Mouse (Mus musculus): ENCODE measurements at regions not wholly inside any gene's neighbourhood (a gene's known extent, or its start where the extent isn't known, plus 50 kb on each side); places are given as distances from the start of the nearest gene placed in this dataset.

DNA sequence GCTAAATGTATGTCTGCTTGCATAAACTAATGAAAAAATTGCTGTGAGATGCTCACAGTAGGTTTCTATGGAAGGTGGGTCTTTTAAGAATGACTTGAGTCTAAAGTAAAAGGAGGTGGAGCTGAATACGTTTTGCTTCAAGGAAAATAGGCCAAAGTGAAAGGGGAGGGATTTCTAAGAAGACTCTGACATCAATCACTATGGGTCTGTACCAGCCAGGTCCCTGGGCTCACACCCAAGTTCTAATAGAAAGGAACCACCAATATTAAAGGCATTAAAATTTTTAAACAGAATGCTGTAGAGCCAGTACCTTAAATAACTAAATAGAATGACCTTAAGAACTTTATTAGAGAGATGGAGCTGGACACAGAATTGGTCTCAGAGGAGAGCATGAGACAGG is 190.1 kb downstream of the Nuf2 start:
- TF ChIP-seq CTCF (IDR thresholded peaks at IDR 0.05; ENCODE audit: control insufficient read depth, insufficient read depth, insufficient read length), result no peak
- TF ChIP-seq MYOG (IDR thresholded peaks at IDR 0.05; ENCODE audit: control insufficient read depth, extremely low read depth, insufficient read length), result no peak
- no peak for TF ChIP-seq MAX (IDR thresholded peaks at IDR 0.05)
- no peak for TF ChIP-seq USF1 (IDR thresholded peaks at IDR 0.05; ENCODE audit: low read depth)
- no peak for TF ChIP-seq CEBPB (IDR thresholded peaks at IDR 0.05; ENCODE audit: low read depth)
